33 mouse cellular contexts compared by ENCODE assay signal in the genomic region with DNA sequence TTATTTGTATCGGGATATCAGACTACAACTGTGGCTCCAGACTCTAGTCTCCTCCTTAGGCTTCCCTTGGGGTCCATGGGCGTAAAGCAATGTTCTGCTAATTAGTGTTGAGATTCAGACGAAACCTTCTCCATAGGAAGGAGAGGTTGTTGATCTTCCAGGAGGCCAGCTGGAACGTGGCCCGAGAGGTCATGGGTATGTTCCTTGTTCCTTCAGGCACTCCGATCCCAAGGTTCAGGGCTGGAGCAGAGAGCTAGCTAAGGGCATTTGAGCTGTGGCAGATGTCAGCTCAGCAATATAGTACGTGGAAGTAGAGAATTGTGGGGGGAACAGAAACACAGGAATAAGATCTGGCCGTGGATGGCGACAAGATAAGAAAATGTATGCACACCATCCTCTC. TPM values are rescaled to one million over a fixed set of nuclear protein-coding genes. Genes with fewer than 3 reads are reported as not detected.
A peak's percentile ranks its signal among the peaks of the same experiment; 100 is the strongest.
DNase-seq lines count a peak whose midpoint lies in the region; TF ChIP-seq lines count a peak whose summit lies in the region.
"Had no signal": no experiment of that assay in that cellular context is flagged by ENCODE, and none has a peak within 500 bp of the region (broad histone marks: within the 10 kb centered on the region; RNA-seq: fewer than 3 reads in every experiment).

No protein-coding gene starts in this region.

- peak overlapping the region; percentile 27 for H3K4me2 ChIP-seq in myocyte (ENCODE audit: low read depth)
- H3K4me2 ChIP-seq: embryonic facial prominence, embryonic 13.5 days; forebrain, embryonic 12.5 days; hindbrain, embryonic 13.5 days; kidney, embryonic 15.5 days; limb, embryonic 15.5 days; liver, embryonic 15.5 days; midbrain, embryonic 15.5 days; neural tube, embryonic 13.5 days had no signal

- H3ac ChIP-seq in myocyte (ENCODE audit: control insufficient read depth, insufficient read length), result no peak overlapping the region

- intact Hi-C loops in gastrocnemius, postnatal 14 days (cut with DNase I; ENCODE audit: low total_unique reads), result no loop called here
- intact Hi-C loops in left cerebral cortex, postnatal 25 days (cut with DNase I), result no loop called here
- intact Hi-C loops in left cerebral cortex, postnatal 10 days (cut with DNase I), result no loop called here

- no peaks in the 10 kb centered on the region for H3K9me3 ChIP-seq in heart, embryonic 10.5 days
- H3K9me3 ChIP-seq: embryonic facial prominence, embryonic 13.5 days; forebrain, embryonic 12.5 days; G1E; hindbrain, embryonic 13.5 days; kidney, embryonic 15.5 days; limb, embryonic 15.5 days; liver, embryonic 15.5 days; midbrain, embryonic 15.5 days; neural tube, embryonic 13.5 days had no signal

- no peaks in the 10 kb centered on the region for H3K27me3 ChIP-seq in heart, embryonic 10.5 days (ENCODE audit: insufficient read depth, poor library complexity, severe bottlenecking)
- no peaks in the 10 kb centered on the region for H3K27me3 ChIP-seq in myocyte (ENCODE audit: control insufficient read depth, insufficient read depth, insufficient read length)
- H3K27me3 ChIP-seq: CH12.LX; embryonic facial prominence, embryonic 13.5 days; kidney, embryonic 15.5 days; limb, embryonic 15.5 days; liver, embryonic 15.5 days; midbrain, embryonic 15.5 days; neural tube, embryonic 13.5 days had no signal

- peaks cover 38% of the 10 kb centered on the region for H3K4me1 ChIP-seq in heart, embryonic 10.5 days
- H3K4me1 ChIP-seq: forebrain, embryonic 12.5 days had no signal

- peak overlapping the region; percentile 77 for H3K27ac ChIP-seq in heart, embryonic 10.5 days
- H3K27ac ChIP-seq: embryonic facial prominence, embryonic 13.5 days; forebrain, embryonic 12.5 days; hindbrain, embryonic 13.5 days; kidney, embryonic 15.5 days; limb, embryonic 15.5 days; liver, embryonic 15.5 days; midbrain, embryonic 15.5 days; neural tube, embryonic 13.5 days had no signal

- 56% methylated on average over 9 of the region's 9 CpGs for WGBS in heart, embryonic 10.5 days

- TF ChIP-seq POLR2A in myocyte (IDR thresholded peaks at IDR 0.05; ENCODE audit: insufficient read length, low read depth), result no peak

- peaks cover 12% of the 10 kb centered on the region; the same call in 1 of the 2 replicates for H3K36me3 ChIP-seq in heart, embryonic 10.5 days
- H3K36me3 ChIP-seq in myocyte (ENCODE audit: control insufficient read depth, insufficient read depth), result no peaks in the 10 kb centered on the region
- H3K36me3 ChIP-seq: embryonic facial prominence, embryonic 13.5 days; forebrain, embryonic 12.5 days; G1E; hindbrain, embryonic 13.5 days; kidney, embryonic 15.5 days; limb, embryonic 15.5 days; liver, embryonic 15.5 days; midbrain, embryonic 15.5 days; neural tube, embryonic 13.5 days had no signal

- H3K4me3 ChIP-seq in heart, embryonic 10.5 days, result peak overlapping the region; percentile 50
- no peak overlapping the region for H3K4me3 ChIP-seq in myocyte
- H3K4me3 ChIP-seq: embryonic facial prominence, embryonic 13.5 days; erythroblast, embryonic 14.5 days; forebrain, embryonic 12.5 days; hindbrain, embryonic 13.5 days; kidney, embryonic 15.5 days; limb, embryonic 15.5 days; liver, embryonic 15.5 days; midbrain, embryonic 15.5 days; neural tube, embryonic 13.5 days had no signal

- DNase-seq in heart, embryonic 10.5 days (ENCODE audit: low spot score), result no peak
- no peak for DNase-seq in heart, postnatal 4 days
- DNase-seq in kidney, postnatal 4 days, result peak; percentile 36 to 56
- no peak for DNase-seq in kidney, postnatal 14 days
- DNase-seq in gastrocnemius, postnatal 14 days, result peak; percentile 63
- DNase-seq in left cerebral cortex, postnatal 25 days (ENCODE audit: low spot score in 2 of 2), result no peak
- DNase-seq in left cerebral cortex, postnatal 10 days (ENCODE audit: extremely low spot score in 1 of 2, low spot score in 2 of 2), result no peak
- DNase-seq: adrenal gland, postnatal 14 days; B cell, adult 2 months; cerebellum, adult 8-10 months; cerebellum, postnatal 36 days; embryo, embryonic 11 days; kidney, adult 11 months; layer of hippocampus, adult 9-11 months; left cerebral cortex, postnatal 4 days; lung, postnatal 4 days; right cerebral cortex, postnatal 25 days; thymus, adult 18-20 months had no signal

- H3K79me2 ChIP-seq in myocyte (ENCODE audit: control insufficient read depth, insufficient read depth), result no peaks in the 10 kb centered on the region

TF ChIP-seq in myocyte, 11 proteins besides CTCF, POLR2A, EP300 and RAD21:
- TF ChIP-seq E2F4 (IDR thresholded peaks at IDR 0.05; ENCODE audit: insufficient read depth) (no peak), MYOG (IDR thresholded peaks at IDR 0.05; ENCODE audit: control insufficient read depth in 1 of 3, insufficient read depth in 1 of 3, insufficient read length in 2 of 3, low read depth in 2 of 3) (no peak), MYOD1 (IDR thresholded peaks at IDR 0.05; ENCODE audit: control insufficient read depth in 1 of 3, insufficient read length in 2 of 3, low read depth in 2 of 3) (no peak), TCF3 (IDR thresholded peaks at IDR 0.05; ENCODE audit: insufficient read length, low read depth) (no peak)

RNA-seq across cellular contexts. Expression of a gene that starts 0.6 kb away (rescaled TPM):
- 22.8 and 30.3 TPM in 2 replicates for polyA plus RNA-seq in heart, embryonic 10.5 days (2016; fragmentation: Nextera tagmentation; extraction: Ambion mirVana)
- total RNA-seq in heart, postnatal 4 days (2021), result 1 to 10 TPM; 5.6 to 7.5 TPM
- total RNA-seq in gastrocnemius, postnatal 14 days (2021), result 1,000 to 10,000 TPM; 1,986 to 2,341 TPM
- 8.6 TPM for polyA plus RNA-seq in myocyte (2012; fragmentation: generic; extraction: Trizol)
- total RNA-seq in left cerebral cortex, postnatal 25 days (2021), result not detected
- total RNA-seq in left cerebral cortex, postnatal 10 days (2021), result not detected
- total RNA-seq: adrenal gland, postnatal 14 days; G1E; left cerebral cortex, adult 18-20 months; left cerebral cortex, postnatal 4 days had no signal
- polyA plus RNA-seq: activated CD4-positive, CD25-positive, alpha-beta regulatory T cell, adult 4 months; erythroblast, embryonic 14.5 days; forebrain, embryonic 12.5 days; G1E; neural tube, embryonic 13.5 days; spleen, adult 2 months had no signal

RNA-seq across cellular contexts. Expression of a gene that starts 12.4 kb away (rescaled TPM):
- 87.0 and 172 TPM in 2 replicates for polyA plus RNA-seq in heart, embryonic 10.5 days (2016; fragmentation: Nextera tagmentation; extraction: Ambion mirVana)
- 100 to 1,000 TPM; 230 to 272 TPM for total RNA-seq in heart, postnatal 4 days (2021)
- total RNA-seq in gastrocnemius, postnatal 14 days (2021), result 100 to 1,000 TPM; 197 to 244 TPM
- 165 TPM for polyA plus RNA-seq in myocyte (2012; fragmentation: generic; extraction: Trizol)
- under 1 TPM; 0.23 to 0.28 TPM for total RNA-seq in left cerebral cortex, postnatal 25 days (2021)
- under 1 TPM; 0.36 to 0.73 TPM for total RNA-seq in left cerebral cortex, postnatal 10 days (2021)
- polyA plus RNA-seq: activated CD4-positive, CD25-positive, alpha-beta regulatory T cell, adult 4 months; erythroblast, embryonic 14.5 days had no signal

RNA-seq across cellular contexts. Expression of a gene that starts 14.9 kb away (rescaled TPM):
- 7.3 and 7.5 TPM in 2 replicates for polyA plus RNA-seq in heart, embryonic 10.5 days (2016; fragmentation: Nextera tagmentation; extraction: Ambion mirVana)
- total RNA-seq in heart, postnatal 4 days (2021), result 10 to 100 TPM; 15.2 to 15.4 TPM
- 10 to 100 TPM in 1 of 2 experiments, 1 to 10 TPM in 1; 4.4 to 11.2 TPM for total RNA-seq in gastrocnemius, postnatal 14 days (2021)
- 2.6 TPM for polyA plus RNA-seq in myocyte (2012; fragmentation: generic; extraction: Trizol)
- total RNA-seq in left cerebral cortex, postnatal 25 days (2021), result 10 to 100 TPM; 38.5 to 46.7 TPM
- total RNA-seq in left cerebral cortex, postnatal 10 days (2021), result 10 to 100 TPM; 21.2 to 29.3 TPM

RNA-seq across cellular contexts. Expression of a gene that starts 18.4 kb away (rescaled TPM):
- 101 and 113 TPM in 2 replicates for polyA plus RNA-seq in heart, embryonic 10.5 days (2016; fragmentation: Nextera tagmentation; extraction: Ambion mirVana)
- 100 to 1,000 TPM in 1 of 2 experiments, 10 to 100 TPM in 1; 96.3 to 110 TPM for total RNA-seq in heart, postnatal 4 days (2021)
- 10 to 100 TPM; 56.7 to 60.1 TPM for total RNA-seq in gastrocnemius, postnatal 14 days (2021)
- polyA plus RNA-seq in myocyte (2012; fragmentation: generic; extraction: Trizol), result 68.6 TPM
- total RNA-seq in left cerebral cortex, postnatal 25 days (2021), result 100 to 1,000 TPM; 110 to 113 TPM
- total RNA-seq in left cerebral cortex, postnatal 10 days (2021), result 100 to 1,000 TPM; 102 to 109 TPM

RNA-seq across cellular contexts. Expression of a gene that starts 39.0 kb away (rescaled TPM):
- polyA plus RNA-seq in heart, embryonic 10.5 days (2016; fragmentation: Nextera tagmentation; extraction: Ambion mirVana), result 18.4 and 19.5 TPM in 2 replicates
- total RNA-seq in heart, postnatal 4 days (2021), result 10 to 100 TPM; 11.4 to 11.8 TPM
- 1 to 10 TPM; 6.6 to 7.0 TPM for total RNA-seq in gastrocnemius, postnatal 14 days (2021)
- 7.2 TPM for polyA plus RNA-seq in myocyte (2012; fragmentation: generic; extraction: Trizol)
- 10 to 100 TPM; 18.5 to 19.7 TPM for total RNA-seq in left cerebral cortex, postnatal 25 days (2021)
- 10 to 100 TPM; 19.6 to 20.3 TPM for total RNA-seq in left cerebral cortex, postnatal 10 days (2021)

Comparison
In these comparisons a context has a peak if more than half of its experiments do, and no peak if none do; other contexts are left out.
1. DNase-seq: peak in kidney, postnatal 4 days (2 of 2) and gastrocnemius, postnatal 14 days (single experiment); none in heart, embryonic 10.5 days (single experiment), heart, postnatal 4 days (single experiment), kidney, postnatal 14 days (single experiment), left cerebral cortex, postnatal 25 days (0 of 2) and left cerebral cortex, postnatal 10 days (0 of 2).
2. RNA of a gene that starts 0.6 kb away (total RNA-seq): 1,986 to 2,341 TPM in gastrocnemius, postnatal 14 days; 5.6 to 7.5 TPM in heart, postnatal 4 days, not detected in left cerebral cortex, postnatal 10 days and not detected in left cerebral cortex, postnatal 25 days; every median in the first group is over 100 times any median in the second.
3. RNA of a gene that starts 12.4 kb away (total RNA-seq): 230 to 272 TPM in heart, postnatal 4 days and 197 to 244 TPM in gastrocnemius, postnatal 14 days; 0.36 to 0.73 TPM in left cerebral cortex, postnatal 10 days and 0.23 to 0.28 TPM in left cerebral cortex, postnatal 25 days; every median in the first group is over 100 times any median in the second.